Mouse (Mus musculus): Measurements from ENCODE around the gene Noa1. TPM values are rescaled to one million over a fixed set of nuclear protein-coding genes. Genes with fewer than 3 reads are reported as not detected.

Noa1 gene
- total and polyA plus RNA-seq, 3 experiments = 12.0 to 51.1 (median 35.1) TPM

DNA sequence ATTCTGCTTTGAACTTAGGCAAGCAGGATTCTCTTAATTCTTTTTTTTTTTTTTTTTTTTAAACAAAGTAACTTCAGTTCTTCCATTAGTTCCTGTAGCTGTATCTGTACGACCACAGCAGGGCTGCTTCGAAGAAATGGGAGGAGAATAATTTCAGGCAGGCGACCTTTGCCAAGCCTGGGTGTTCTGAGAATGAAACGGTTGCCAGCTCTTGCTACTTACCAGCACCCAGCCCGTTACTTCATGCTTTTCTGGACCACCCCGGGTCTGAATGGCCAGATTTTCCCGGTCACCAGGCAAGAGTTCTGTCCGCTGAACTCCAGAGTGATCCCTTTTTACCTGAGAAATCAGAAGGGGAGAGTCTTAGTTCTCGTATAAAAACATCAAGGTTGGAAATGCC, 41.8 kb upstream of the Noa1 start:
- TF ChIP-seq POLR2AphosphoS5 (IDR thresholded peaks at IDR 0.05; ENCODE audit: insufficient replicate concordance, low read depth, low read length) (no peak), GATA2 (IDR thresholded peaks at IDR 0.05; ENCODE audit: borderline replicate concordance, low read depth, low read length) (no peak), GATA1 (IDR thresholded peaks at IDR 0.05; ENCODE audit: borderline replicate concordance, low read length) (no peak), TAL1 (conservative IDR thresholded peaks at IDR 0.05; ENCODE audit: low read depth, low read length) (no peak), CTCF (IDR thresholded peaks at IDR 0.05; ENCODE audit: low read depth, low read length) (no peak)
- no peak for ATAC-seq (ENCODE audit: extremely low read depth, insufficient number of reproducible peaks, low FRiP score, poor library complexity, severe bottlenecking)
- Histone ChIP-seq H3K9me3 (replicated peaks) (no peaks in the 10 kb centered on the region), H3K27me3 (ENCODE audit: insufficient read depth, low read length) (0 out of 2 replicates have a peak, but pooled peaks cover 3% of the 10 kb centered on the region), H3K36me3 (replicated peaks) (peaks cover 42% of the 10 kb centered on the region), H3K4me3 (ENCODE audit: low read depth, low read length) (no peak overlapping the region), H3K4me1 (ENCODE audit: insufficient read depth, low read depth, low read length) (peaks cover 5% of the 10 kb centered on the region; the same call in 1 of the 2 replicates)
- no peak for DNase-seq (ENCODE audit: low spot score)

DNA sequence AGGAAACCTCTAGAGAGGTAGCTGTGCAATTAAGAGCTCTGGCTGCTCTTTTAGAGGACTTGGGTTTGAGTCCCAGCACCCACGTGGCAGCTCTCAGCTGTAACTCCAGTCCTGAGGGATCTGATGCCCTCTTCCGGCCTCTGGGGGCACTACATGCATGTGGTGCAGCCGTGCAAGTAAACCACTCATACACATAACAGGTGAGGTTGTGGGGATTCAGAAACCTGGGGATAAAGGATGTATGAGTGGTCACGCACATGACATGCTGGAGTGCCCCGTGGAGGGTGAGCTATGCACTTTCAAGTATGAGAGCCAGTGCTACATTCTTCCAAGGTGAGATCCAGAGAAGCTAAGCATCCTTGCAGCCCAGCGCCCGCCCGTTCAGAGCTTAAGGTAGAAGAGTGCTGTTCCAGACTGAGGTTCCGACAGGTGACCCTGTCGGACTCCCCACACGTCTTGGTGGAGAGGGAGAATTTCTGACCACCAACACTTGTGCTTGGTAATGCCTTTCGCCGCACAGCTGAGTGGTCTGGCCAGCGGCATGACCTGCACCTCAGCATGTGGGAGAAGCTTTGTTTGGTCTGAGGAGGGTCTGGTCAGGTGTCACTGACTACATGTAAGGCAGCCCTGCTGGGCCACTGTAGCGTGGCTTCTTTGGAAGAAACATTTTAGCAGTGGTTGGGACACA, 40.2 kb upstream of the Noa1 start:
- Histone ChIP-seq H3K36me3 (replicated peaks) (peaks cover 56% of the 10 kb centered on the region), H3K9me3 (replicated peaks) (no peaks in the 10 kb centered on the region), H3K27me3 (ENCODE audit: insufficient read depth, low read length) (no peaks in the 10 kb centered on the region), H3K4me1 (ENCODE audit: insufficient read depth, low read depth, low read length) (peaks cover 5% of the 10 kb centered on the region; the same call in 1 of the 2 replicates), H3K4me3 (ENCODE audit: low read depth, low read length) (no peak overlapping the region)
- ATAC-seq (ENCODE audit: extremely low read depth, insufficient number of reproducible peaks, low FRiP score, poor library complexity, severe bottlenecking) (no peak), DNase-seq (ENCODE audit: low spot score) (no peak)
- no peak for TF ChIP-seq TAL1 (conservative IDR thresholded peaks at IDR 0.05; ENCODE audit: low read depth, low read length)
- TF ChIP-seq POLR2AphosphoS5 (IDR thresholded peaks at IDR 0.05; ENCODE audit: insufficient replicate concordance, low read depth, low read length) = no peak
- TF ChIP-seq GATA1 (IDR thresholded peaks at IDR 0.05; ENCODE audit: borderline replicate concordance, low read length) = no peak
- no peak for TF ChIP-seq GATA2 (IDR thresholded peaks at IDR 0.05; ENCODE audit: borderline replicate concordance, low read depth, low read length)
- no peak for TF ChIP-seq CTCF (IDR thresholded peaks at IDR 0.05; ENCODE audit: low read depth, low read length)

DNA sequence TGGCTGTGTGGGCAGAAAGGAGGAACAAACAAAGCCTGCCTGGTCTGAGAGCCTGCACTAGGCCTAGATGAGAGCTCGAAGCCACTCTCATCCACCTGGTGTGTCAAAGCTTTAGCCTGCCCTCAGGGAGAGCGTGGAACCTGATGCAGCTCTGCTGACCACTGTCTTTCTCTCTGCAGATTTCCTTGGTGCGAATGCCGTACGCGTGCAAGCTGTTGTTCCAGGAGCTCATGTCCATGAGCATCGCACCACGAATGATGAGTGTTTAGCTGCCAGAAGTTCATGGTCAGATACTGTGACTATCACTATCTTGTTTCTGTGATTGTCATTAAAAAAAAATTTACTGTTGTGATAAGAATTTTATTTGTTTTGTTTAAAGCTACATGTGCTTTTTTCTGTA, 39.0 kb upstream of the Noa1 start:
- Histone ChIP-seq H3K4me1 (ENCODE audit: insufficient read depth, low read depth, low read length) (no peaks in the 10 kb centered on the region), H3K9me3 (replicated peaks) (no peaks in the 10 kb centered on the region), H3K4me3 (ENCODE audit: low read depth, low read length) (no peak overlapping the region), H3K36me3 (replicated peaks) (peaks cover 67% of the 10 kb centered on the region), H3K27me3 (ENCODE audit: insufficient read depth, low read length) (no peaks in the 10 kb centered on the region)
- ATAC-seq (ENCODE audit: extremely low read depth, insufficient number of reproducible peaks, low FRiP score, poor library complexity, severe bottlenecking) (no peak), DNase-seq (ENCODE audit: low spot score) (no peak)
- TF ChIP-seq CTCF (IDR thresholded peaks at IDR 0.05; ENCODE audit: low read depth, low read length) (no peak), POLR2AphosphoS5 (IDR thresholded peaks at IDR 0.05; ENCODE audit: insufficient replicate concordance, low read depth, low read length) (no peak), GATA2 (IDR thresholded peaks at IDR 0.05; ENCODE audit: borderline replicate concordance, low read depth, low read length) (no peak), TAL1 (conservative IDR thresholded peaks at IDR 0.05; ENCODE audit: low read depth, low read length) (no peak)

DNA sequence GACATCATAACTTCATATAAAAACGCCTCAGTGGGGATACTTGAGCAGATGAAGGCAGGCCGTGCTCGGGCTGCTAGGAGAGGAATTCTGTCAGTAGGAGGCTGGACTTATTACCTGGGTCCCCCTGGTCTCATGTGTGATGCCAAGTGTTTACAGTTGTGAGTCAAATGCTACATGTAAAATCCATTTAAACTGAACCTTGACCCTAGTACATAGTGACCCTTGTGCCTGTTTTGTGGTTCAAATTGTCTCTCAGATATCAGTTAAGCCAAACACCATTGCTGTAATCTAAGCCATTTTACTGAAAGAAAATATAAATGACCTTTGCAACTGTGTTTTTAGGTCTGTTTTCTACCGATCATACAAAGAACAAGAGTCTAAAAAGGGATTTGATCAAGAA, 30.1 kb upstream of the Noa1 start:
- Histone ChIP-seq H3K9me3 (replicated peaks) (no peaks in the 10 kb centered on the region), H3K27me3 (ENCODE audit: insufficient read depth, low read length) (no peaks in the 10 kb centered on the region), H3K4me1 (ENCODE audit: insufficient read depth, low read depth, low read length) (no peaks in the 10 kb centered on the region), H3K4me3 (ENCODE audit: low read depth, low read length) (no peak overlapping the region), H3K36me3 (replicated peaks) (peaks cover 98% of the 10 kb centered on the region)
- ATAC-seq (ENCODE audit: extremely low read depth, insufficient number of reproducible peaks, low FRiP score, poor library complexity, severe bottlenecking) (no peak), DNase-seq (ENCODE audit: low spot score) (no peak)
- TF ChIP-seq CTCF (IDR thresholded peaks at IDR 0.05; ENCODE audit: low read depth, low read length) (no peak), TAL1 (conservative IDR thresholded peaks at IDR 0.05; ENCODE audit: low read depth, low read length) (no peak), GATA1 (IDR thresholded peaks at IDR 0.05; ENCODE audit: borderline replicate concordance, low read length) (no peak), POLR2AphosphoS5 (IDR thresholded peaks at IDR 0.05; ENCODE audit: insufficient replicate concordance, low read depth, low read length) (no peak)

DNA sequence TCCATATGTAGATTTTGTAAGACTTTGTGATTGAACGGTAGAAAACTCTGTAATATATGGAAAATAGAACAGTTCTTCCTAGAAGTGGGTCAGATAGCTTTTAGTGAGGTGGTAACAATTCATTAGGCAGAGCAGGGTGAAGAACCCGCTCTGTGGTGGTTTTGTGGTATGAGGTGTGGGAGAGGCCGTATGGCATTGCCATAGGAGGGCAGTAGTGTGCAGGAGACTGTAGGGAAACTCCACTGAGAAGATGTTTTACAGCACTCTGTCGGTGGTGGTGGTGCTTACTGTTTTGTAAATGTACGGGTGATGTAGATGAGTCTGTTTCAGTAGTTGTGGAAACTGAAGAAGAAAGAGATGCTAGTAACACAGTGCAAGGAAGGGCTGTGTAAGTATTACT, 20.3 kb upstream of the Noa1 start:
- no peak for DNase-seq (ENCODE audit: low spot score)
- no peaks in the 10 kb centered on the region for H3K9me3 ChIP-seq (replicated peaks)
- ATAC-seq (ENCODE audit: extremely low read depth, insufficient number of reproducible peaks, low FRiP score, poor library complexity, severe bottlenecking) = no peak
- H3K27me3 ChIP-seq (ENCODE audit: insufficient read depth, low read length) = no peaks in the 10 kb centered on the region
- TF ChIP-seq CTCF (IDR thresholded peaks at IDR 0.05; ENCODE audit: low read depth, low read length) (no peak), GATA1 (IDR thresholded peaks at IDR 0.05; ENCODE audit: borderline replicate concordance, low read length) (no peak), GATA2 (IDR thresholded peaks at IDR 0.05; ENCODE audit: borderline replicate concordance, low read depth, low read length) (no peak), TAL1 (conservative IDR thresholded peaks at IDR 0.05; ENCODE audit: low read depth, low read length) (no peak), POLR2AphosphoS5 (IDR thresholded peaks at IDR 0.05; ENCODE audit: insufficient replicate concordance, low read depth, low read length) (no peak)
- peaks cover 87% of the 10 kb centered on the region for H3K36me3 ChIP-seq (replicated peaks)
- H3K4me1 ChIP-seq (ENCODE audit: insufficient read depth, low read depth, low read length) = no peaks in the 10 kb centered on the region
- no peak overlapping the region for H3K4me3 ChIP-seq (ENCODE audit: low read depth, low read length)

DNA sequence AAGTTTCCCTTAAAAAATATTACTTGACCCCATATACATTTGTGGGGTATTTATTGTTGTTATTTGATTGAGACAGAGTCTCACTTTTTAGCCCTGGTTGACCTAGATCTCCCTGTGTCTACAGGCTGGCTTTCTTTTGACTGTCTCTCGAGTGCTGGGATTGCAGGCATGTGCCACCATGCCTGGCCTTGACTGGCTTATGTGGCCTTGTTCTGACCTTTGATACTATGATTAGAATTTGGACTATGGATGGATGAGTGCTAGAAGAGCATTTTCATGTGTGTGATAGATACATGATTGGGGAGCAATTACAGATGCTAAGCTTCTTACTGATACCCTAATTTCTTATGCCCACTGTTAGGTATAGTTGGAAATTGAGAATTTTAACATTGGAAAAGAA, 15.1 kb upstream of the Noa1 start:
- peaks cover 95% of the 10 kb centered on the region for H3K36me3 ChIP-seq (replicated peaks)
- no peaks in the 10 kb centered on the region for H3K9me3 ChIP-seq (replicated peaks)
- ATAC-seq (ENCODE audit: extremely low read depth, insufficient number of reproducible peaks, low FRiP score, poor library complexity, severe bottlenecking) (no peak), DNase-seq (ENCODE audit: low spot score) (no peak)
- no peaks in the 10 kb centered on the region for H3K4me1 ChIP-seq (ENCODE audit: insufficient read depth, low read depth, low read length)
- no peak overlapping the region for H3K4me3 ChIP-seq (ENCODE audit: low read depth, low read length)
- TF ChIP-seq GATA2 (IDR thresholded peaks at IDR 0.05; ENCODE audit: borderline replicate concordance, low read depth, low read length) (no peak), TAL1 (conservative IDR thresholded peaks at IDR 0.05; ENCODE audit: low read depth, low read length) (no peak), GATA1 (IDR thresholded peaks at IDR 0.05; ENCODE audit: borderline replicate concordance, low read length) (no peak)
- no peaks in the 10 kb centered on the region for H3K27me3 ChIP-seq (ENCODE audit: insufficient read depth, low read length)

Measured in G1E (cell line).